Mouse (Mus musculus) thymus, postnatal 14 days (tissue): Measurements from ENCODE around the gene Ptov1.

Experiments used
- DNase-seq: peaks from one replicate; pipeline ENCODE4 v3.0.0; 2021

The Ptov1 gene

DNA sequence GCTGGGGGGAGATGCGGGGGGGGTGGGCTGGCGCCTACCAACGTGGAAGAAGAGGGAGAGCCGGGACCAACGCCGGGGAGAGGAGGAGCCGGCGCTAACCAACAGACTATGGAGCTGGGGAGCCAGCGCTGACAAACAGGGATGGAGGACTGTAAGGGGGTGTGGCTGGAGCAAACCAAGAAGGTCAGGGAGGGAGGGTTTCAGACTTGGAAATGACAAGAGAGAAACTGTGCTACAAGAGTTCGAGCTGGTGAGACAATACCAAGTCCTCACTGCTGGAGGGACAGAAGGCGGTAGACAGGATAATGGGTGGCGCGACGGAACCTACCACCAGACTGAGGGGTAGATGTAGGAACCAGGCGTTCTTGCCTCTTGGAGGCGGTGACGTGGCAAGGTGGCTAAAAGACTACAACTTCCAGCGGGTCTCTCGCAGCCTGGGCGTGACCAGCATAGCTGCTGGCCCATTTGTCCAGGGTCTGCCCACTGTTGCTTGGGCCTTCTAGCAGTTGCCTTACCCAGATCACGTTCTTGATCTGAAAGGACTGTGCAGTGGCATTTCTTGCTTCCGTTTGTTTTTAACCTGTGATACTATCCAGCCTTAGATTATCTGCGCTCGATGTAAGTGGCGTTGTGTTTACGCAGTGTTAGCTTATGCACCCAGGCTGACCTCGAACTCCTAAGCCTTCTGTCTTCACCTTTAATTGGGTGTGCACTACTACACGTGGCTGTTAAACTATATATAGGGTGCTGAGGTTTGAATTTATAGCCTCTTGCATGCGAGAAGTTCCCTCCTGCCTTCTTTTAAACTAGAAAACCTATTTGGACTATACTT, at the start of gene Ptov1:
Ptov1 (minus strand) TSS at position 92 of the 832 bp plus-strand sequence.
- peak; percentile 87 for DNase-seq

DNA sequence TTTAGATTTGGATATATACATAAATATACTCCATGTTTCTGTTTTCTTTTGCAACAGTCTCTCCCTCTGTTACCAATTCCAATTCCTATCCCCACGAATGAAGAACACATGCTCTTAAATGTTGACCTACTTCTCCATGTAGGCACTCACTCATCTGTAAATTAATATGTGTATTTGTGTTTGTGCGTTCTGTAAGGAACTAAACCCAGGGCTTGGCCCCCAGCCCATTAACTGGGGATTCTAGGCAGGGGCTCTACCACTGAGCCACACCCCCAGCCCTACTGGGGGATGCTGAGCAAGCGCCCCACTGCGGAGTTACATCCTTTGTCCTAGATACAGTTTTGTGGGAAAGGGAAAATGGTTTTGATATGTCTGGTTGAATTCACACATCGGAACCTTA, 49.5 kb upstream of the Ptov1 start:
- no peak for DNase-seq

DNA sequence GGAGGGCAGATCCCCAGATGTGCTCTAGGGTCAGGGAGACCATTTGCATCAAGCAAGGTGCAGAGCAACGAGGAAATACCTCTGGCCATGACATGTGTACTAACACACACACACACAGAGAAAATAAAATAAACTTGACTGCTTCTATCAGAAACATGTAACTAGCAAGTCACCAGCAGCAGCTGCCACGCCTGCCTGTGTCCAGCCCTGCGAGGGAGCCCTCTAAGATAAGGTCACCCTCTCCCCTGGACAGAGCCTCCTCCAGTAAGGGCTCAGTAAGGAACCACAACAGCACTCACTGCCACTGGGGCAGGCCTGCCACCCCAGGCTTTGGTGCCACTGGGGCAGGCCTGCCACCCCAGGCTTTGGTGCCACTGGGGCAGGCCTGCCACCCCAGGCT, 48.6 kb upstream of the Ptov1 start:
- no peak for DNase-seq

DNA sequence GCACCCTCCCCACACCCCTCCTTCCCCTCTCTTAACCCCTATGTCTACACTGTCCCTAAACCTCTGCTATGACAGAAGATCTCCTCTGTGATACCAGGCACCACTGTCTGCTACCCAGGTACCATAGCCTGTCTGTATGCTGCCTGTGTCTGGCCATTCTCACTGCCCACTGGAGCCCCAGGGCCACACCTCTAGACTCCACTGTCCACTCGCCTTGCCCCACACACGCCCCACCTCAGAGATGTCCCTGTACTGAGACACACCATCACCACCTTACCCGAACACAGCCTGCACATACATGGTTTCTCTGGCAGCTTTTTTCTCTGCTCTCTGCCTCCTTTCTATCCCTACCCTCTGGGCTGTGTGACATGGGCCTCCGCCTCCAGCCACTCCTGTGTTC, 47.3 kb upstream of the Ptov1 start:
- no peak for DNase-seq

DNA sequence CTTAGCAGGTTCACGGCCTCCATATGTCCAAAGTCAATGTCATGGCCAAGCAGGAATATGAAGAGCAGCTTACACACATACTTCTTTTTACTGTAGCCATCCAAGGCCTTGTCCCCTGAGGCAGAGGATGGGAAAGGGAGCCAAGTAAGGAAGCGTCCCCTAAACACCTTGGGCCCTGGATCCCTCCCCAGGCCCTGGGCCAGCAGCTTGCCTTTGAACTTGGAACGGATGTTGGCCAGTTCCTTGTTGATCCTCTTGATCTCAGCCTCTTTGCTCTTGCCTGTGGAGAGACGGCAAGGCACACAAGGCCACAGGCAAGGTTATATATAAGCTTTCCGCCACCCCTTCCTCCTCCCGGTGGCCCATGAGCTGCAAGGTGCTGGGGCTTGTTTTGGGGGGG, 46.6 kb upstream of the Ptov1 start:
- DNase-seq: no peak

DNA sequence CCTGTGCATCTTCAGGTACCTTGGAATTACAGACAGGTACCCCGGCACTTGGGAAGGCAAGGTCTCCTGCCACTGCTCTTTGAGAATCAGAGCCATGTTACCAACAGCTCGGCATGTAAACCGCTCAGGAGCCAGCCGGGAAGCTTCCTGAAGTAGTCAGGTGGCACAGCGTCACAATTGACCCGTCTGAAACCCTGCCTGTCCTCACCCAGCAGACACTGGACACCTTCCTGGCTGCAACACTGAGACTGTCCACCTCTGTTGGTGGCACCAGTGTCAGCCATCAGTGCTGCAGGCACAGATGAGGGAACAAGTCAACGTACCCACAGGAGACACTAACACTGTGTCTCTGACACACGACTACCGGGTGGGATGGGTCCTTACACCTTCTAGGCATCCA, 45.7 kb upstream of the Ptov1 start:
- no peak for DNase-seq

DNA sequence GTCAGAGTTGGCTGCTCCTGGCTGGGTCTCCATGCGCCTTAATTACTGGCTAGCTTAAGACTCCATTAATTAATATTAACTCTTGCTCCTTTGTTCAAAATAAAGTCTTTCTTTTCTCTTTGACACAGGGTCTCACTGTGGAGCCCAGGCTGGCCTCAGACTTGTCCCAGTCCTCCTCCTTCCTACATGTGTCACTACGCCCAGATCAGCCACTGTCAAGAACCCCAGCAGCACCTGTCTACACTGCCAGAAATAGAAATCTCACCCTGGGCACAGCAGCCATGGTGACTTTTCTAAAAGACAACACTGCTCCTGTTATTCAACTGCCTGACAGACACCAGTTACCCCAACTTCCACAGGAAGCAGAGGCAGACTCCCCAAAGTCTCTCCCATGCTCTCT, 44.8 kb upstream of the Ptov1 start:
- no peak for DNase-seq

DNA sequence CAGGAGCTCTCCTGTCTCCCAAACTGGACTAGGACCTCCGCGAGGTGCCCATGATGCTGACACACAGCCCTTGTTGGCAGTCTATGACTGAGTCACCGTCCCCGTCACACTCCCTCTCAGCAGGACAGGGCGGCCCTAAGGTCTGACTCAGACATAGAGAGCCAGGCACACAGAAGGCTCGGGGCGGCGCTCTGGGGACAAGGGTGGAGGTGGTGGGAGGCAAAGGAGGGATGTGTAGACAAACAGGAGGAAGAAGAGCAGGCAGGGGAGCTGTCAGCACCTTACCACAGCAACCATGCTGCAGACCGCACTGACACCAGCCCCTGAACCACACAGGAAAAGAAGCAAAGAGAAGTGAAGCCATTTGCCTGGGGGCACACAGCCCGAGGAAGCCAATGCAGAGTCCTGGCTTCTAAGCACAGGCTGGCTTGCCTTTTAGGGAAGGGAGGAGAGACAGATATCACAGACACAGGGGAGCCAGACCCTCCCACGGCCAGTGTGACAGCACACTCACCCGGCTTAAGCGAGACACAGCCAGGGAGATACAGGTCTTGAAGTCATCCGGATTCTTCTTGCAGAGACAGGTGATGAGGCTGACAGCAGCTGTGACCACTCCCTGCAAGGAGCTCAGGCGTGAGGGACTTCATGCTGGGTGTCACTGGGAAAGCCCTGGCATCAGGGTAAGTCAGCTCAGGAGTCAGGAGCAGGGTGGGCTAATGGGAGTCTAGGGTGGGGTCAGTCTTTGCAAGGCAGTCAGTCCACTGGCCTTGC, 39.3 kb upstream of the Ptov1 start:
- DNase-seq: peak; percentile 36

DNA sequence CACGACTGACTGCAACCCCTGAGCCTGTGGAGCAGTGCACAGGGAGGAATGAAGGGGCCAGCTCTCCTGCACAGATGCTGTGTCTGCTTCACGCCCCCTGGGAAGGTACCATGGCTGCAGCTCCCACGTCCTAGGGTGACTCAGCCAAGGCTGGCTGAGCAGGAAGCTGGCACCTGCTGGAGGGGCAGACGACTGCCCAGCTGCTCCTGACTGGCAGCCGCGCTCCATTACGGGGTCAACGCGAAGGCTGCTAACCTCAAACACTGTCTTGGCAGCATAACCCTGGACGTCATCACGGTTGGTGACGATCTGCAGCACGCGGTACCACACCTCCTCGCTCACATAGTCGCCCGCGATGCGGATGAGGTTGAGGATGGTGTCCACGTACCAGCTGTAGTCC, 35.8 kb upstream of the Ptov1 start:
- no peak for DNase-seq

DNA sequence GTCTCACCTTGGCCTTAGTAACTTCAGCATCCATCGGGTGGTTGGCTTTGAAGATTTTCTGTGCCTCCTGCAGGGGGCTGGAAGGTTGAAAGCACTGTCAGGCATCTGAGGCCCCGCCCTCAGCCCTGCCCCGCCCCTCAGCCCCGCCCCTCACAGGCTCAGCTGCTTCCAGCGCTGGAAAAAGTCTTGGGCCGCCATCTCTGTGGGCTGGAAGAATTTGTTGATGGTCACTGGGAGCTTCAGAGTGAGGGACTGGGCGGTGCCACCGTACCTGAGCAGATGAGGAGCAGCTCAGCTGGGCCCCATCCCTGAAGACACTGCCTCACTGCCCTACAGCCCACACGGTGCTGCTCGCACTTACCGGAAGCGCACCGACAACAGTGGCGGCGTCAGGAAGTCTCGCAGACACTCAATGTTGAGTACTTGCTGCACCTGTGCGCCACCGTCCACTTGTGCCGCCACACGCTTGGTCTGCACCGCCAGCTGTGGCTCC, 31.7 kb upstream of the Ptov1 start:
- DNase-seq: peak; percentile 78

DNA sequence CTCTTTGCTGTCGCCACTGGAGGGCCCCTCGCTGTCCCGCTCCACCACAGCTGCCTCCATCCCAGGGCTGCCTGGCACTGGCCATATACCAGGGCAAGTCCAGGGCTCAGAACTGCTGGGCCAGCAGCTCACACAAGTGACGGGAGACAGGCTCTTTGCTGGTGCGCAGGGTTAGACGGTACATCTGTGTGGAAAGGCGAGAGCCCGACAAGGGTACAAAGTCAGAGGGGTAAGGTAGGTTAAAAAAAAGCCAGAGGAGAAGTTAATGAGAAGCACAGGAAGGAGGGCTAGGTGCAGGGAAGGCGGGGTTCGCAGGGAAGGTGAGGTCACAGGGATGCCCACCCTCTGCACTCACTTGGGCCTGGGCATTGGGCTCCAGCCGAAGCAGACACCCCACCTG, 31.0 kb upstream of the Ptov1 start:
- DNase-seq: peak; percentile 27

DNA sequence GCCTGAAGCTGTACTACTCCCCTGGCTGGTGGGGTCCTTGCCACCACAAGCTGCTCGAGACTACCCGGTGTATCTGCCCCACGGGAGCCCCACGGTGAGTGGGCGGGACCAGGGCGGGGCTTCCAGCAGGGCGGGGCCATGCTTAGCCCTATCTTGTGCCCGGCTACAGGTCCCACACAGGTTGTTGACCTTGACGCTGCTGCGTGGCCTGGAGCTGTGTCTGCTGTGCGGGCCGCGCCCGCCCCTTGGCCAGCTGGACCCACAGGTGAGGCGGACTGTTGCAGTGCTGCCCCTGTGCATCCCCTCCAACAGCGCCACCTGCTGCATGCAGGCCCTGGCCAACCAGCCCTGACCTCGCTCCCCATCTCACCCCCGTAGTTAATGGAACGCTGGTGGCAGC, 29.0 kb upstream of the Ptov1 start:
- peak; percentile 32 for DNase-seq

DNA sequence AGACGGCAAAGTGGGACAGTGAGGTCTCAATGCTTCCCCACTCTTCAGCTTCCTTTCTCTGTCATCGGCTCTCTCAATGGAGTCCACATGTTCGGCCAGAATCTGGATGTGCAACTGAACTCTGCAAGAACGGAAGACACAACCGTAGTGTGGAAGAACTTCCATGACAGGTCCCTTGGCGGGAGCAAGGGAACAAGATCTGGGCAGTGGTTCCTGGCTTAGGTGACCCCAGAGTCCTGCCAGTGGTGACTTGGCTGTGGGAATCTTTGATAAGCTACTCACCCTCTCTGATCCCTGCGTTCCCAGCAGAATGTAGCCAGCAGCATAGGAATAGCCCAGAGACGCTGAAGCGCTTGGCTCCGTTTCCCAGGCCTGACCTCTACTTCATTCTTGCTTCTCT, 26.9 kb upstream of the Ptov1 start:
- no peak for DNase-seq

DNA sequence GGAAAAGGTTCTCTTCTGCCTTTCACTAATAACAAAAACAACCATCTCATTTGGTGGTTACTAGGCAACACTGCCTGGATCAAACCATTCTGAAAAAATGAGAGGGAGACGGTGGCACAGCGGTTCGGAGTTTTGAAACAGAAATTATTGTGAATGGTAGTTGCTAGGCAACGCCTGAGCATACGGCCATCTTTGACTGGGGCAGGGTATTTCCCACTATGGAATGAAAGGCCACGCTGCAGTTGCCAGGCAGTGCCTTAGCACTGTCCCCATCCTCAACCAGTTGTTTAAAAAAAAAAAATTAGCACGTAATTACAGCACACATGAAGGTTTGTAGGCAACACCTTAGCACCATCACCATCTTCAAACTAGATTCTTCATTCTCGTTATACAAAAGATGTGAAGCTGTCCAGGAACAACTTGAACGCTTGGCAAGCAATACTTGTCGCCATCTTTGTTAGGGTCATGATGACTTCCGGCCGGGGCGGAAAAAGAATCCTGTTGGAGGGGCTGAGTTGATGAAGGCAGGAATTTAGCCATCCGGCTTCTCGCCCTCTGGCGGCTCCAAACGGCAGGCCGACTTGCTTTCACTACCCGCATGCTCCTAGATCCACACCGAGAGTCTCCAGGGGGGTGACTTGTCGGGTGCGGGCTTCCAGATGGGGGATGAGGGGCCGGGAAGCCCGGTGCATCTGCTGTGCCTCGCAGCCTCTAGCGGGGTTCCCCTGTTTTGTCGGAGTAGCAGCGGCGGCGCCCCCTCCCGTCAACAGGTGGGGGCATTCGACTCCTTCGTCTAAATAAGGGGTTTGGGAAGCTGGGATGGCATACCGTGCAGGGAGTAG, 26.2 kb upstream of the Ptov1 start, which contains the start of gene Fuz:
Fuz (plus strand) TSS at position 487 of the 842 bp plus-strand sequence.
- DNase-seq: peak; percentile 85

DNA sequence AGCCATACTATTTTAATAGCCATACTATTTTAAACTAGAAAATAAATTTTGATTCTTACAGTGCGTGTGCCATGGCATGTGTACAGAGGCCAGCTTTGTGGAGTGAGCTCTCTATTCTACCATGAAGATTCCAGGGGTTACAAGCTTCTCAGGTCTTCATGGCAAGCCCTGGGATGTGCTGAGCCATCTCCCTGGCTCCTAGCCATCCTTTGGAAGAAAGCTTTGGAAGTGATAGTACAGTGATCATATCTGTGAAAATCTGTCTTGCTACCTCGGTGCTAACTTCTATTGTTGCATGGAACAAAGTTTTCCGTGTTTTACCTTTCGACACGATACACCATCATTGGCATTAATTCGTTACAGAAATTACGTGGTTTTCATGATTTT, 25.6 kb upstream of the Ptov1 start:
- DNase-seq: no peak

DNA sequence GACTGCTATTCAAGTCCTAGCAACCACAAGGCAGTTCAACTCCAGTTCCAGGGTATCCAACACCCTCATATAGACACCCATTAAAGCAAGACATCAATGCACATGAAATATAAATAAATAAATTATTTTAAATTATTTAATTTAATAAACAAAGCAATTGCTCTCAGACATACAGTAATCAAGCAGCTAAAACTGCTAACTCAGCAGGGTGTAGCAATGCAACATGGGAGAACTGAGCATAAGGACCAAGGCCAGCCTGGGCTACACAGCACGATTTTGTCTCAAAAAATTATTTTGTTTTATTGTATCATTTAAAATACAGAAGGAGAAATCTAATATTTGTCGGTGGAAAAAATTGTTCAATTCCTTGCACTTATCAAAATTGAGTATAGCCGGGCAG, 24.6 kb upstream of the Ptov1 start:
- DNase-seq: no peak

DNA sequence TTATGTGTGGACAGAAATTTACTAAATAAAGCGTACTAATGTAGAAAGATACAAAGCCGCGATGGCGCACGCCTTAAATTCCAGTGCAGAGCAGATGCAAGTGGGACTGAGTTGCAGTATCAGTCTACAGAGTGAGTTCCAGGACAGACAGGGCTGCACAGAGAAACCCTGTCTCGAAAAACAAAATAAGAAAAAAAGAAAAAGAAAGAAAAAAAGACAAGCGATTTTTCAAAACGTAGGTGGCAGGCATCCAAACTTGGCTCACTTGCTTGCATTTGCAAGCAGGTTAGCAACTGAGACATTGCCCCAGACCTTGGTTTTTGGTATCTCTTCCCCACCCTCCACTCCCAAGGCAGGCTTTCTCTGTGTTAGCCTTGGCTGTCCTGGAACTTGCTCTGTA, 23.6 kb upstream of the Ptov1 start:
- no peak for DNase-seq

DNA sequence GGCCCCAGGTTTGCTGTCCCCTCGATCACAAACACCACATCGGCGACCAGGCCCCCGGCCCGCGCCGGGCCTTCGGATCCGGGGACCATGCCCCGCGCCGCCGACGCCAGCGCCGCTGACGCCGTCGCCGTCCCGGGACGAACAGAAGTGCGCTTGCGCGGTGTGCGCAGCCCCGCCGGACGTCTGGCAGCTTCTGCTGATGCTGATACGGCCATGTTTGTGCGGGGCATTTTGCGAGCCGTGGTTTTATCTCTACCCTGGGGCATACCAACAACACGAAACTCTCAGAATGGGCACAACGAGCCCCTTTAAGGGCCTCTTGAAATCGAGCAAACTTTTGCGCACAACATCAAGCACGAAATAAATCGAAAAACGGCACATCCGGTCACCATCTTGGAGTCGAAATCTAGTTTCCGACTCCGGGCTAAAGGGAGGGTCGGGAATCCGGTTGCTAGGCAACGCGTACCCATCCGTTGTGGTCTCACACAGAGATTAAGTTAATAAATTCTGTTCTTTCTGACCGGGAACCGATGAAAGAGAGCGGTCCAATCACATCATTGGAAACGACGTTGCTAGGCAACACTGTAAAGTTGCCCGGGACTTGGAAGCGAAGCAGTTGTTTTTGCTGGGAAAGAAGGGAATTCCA, 22.8 kb upstream of the Ptov1 start, which contains the start of gene Med25:
Med25 (minus strand) TSS at position 437 of the 646 bp plus-strand sequence.
- peak; percentile 89 for DNase-seq

DNA sequence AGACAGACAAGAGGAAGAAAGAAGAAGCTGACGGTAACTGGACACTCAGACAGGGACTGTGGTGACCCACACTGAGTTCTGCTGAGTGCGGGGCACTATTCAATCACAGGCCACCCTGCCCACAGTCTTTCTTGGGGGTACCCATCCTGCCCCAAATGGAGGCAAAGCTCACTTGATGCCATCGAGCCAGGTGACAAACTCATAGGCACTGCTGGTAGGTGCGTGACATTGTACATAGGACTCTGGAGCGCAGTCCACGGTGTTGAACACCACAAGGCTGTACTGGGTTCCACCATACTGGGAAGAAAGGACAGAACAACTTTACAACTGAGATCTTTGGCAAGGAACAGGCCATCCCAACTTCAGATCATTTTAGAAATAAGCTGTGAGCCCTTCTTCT, 22.0 kb upstream of the Ptov1 start:
- no peak for DNase-seq

DNA sequence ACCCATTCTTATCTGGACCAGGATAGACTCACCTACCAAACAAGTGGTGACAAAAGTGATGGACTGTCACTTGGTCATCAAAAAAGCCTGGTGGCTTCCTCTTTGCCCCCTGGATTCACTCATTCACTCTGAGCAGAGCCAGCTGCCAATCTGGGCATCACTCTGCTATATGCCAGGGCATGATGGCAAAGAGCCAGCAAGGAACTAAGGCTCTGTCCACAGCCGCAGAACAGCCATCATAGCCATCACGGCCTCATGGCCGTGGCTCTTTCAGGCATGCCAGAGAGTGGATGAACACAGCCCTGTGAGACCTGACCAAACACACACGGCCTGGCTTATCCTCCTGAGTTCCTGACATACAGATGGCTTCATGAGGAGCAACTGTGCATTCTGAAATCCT, 21.1 kb upstream of the Ptov1 start:
- no peak for DNase-seq

DNA sequence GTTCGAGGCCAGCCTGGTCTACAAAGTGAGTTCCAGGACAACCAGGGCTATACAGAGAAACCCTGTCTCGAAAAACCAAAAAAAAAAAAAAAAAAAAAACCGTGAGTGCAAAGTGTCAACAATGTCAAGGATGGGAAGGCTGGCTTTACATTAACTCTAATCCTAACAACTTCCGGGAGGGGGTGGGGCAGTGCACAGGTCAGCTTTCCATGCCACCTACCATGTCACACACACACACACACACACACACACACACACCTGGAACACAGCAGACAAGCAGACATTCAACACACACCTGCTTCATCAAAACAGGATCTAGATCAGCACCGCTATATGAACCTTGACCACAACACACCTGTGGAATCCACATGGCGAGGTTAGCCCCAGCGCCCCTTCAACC, 20.6 kb upstream of the Ptov1 start:
- no peak for DNase-seq

DNA sequence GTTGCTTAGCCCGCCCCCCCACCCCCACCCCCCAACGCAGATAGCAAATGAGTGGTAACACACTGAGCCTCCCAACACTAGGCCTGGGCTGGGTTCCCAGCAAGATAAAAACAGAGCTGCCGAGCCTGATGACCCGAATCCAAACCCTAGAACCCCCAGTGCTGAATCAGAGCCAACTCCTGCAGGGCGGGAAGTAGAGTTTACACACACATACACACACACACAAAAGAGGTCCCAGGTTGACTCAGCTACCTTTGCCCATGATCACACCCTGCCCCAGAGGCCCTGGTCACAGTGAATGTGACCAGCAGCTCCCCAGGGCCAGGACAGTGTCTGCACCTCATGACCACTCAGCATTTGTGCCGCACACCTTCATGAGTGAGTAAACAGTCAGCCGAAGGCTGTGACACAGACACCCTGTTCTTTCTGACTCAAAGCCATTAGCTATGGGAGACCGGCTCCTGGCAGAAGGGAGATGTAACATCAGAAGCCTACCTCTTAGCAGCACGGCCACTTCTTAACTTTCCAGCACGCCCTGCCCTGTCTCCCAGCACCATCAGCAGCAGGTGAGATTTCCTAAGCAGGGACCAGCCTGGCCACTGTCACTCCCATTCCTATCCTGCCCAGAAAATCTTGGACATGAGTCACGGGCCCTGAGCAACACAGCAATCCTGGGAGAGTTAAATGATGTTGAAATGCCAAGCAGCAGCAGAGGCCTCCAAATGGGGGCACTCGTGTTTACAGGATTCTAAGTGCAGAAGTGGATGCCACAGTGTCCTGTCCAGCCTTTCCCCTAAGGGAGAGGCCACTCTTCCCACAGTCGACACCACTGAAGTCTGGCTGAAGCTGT, 18.9 kb upstream of the Ptov1 start:
- DNase-seq: no peak
